Mouse (Mus musculus) limb, embryonic 12.5 days (tissue): Measurements from ENCODE around the gene Dydc2. TPM values are rescaled to one million over a fixed set of nuclear protein-coding genes. Genes with fewer than 3 reads are reported as not detected.

ENCODE experiments used
- ATAC-seq: fragments of 200-750 bp; cut with Nextera tagmentation; 2 replicates; pipeline ENCODE4 v1.8.0; 2017; ENCODE audit warnings: low read depth, moderate TSS enrichment; ENCODE audit not compliant: insufficient number of reproducible peaks, insufficient read depth, low FRiP score, low TSS enrichment
- H3K27ac ChIP-seq: fragments of 300-500 bp; sonication (generic); 2 replicates; pipeline ENCODE4 v1.5.1; 2016; ENCODE audit warnings: mild to moderate bottlenecking, moderate library complexity
- H3K27me3 ChIP-seq: fragments of 300-500 bp; sonication (generic); 2 replicates; pipeline ENCODE4 v1.6.1; 2016; ENCODE audit warnings: mild to moderate bottlenecking, moderate library complexity
- H3K36me3 ChIP-seq: fragments of 300-500 bp; sonication (generic); 2 replicates; pipeline ENCODE4 v1.6.1; 2016; ENCODE audit warnings: mild to moderate bottlenecking, moderate library complexity
- H3K4me1 ChIP-seq: fragments of 300-500 bp; sonication (generic); replicated peaks from 2 replicates; pipeline ENCODE4 v1.6.1; 2016
- H3K4me2 ChIP-seq: fragments of 300-500 bp; sonication (generic); 2 replicates; pipeline ENCODE4 v1.6.1; 2016; ENCODE audit warnings: mild to moderate bottlenecking, moderate library complexity
- H3K4me3 ChIP-seq: fragments of 300-500 bp; sonication (generic); replicated peaks from 2 replicates; pipeline ENCODE4 v1.5.1; 2016; ENCODE audit warnings: mild to moderate bottlenecking
- H3K9ac ChIP-seq: fragments of 300-500 bp; sonication (generic); replicated peaks from 2 replicates; pipeline ENCODE4 v1.6.1; 2016; ENCODE audit warnings: mild to moderate bottlenecking, moderate library complexity
- H3K9me3 ChIP-seq: fragments of 300-500 bp; sonication (generic); 2 replicates; pipeline ENCODE4 v1.6.1; 2016; ENCODE audit warnings: mild to moderate bottlenecking, moderate library complexity
- WGBS: fragments of 180-500 bp; shearing (Covaris S2); methylation state at CpG from one replicate; pipeline ENCODE4 v1.1.7; 2016; 5-methylcytosine and 5-hydroxymethylcytosine counted together
- polyA plus RNA-seq: library from polyadenylated mRNA; unstranded; fragments of >200 nt; fragmentation: Nextera tagmentation; extraction: Ambion mirVana; gene quantifications from 2 replicates; pipeline ENCODE4 v1.2.1, GENCODE M21; 2016

Gene Dydc2
- polyA plus RNA-seq = not detected in 2 replicates

- Histone ChIP-seq H3K36me3 (no peaks in the 10 kb centered on the region), H3K27ac (no peak within 1 kb of the TSS)
- ATAC-seq = no peak
Observed at GRCm38 (mm10) chr14:41069108-41069507, at the start of gene Dydc2. Gene Dydc2, minus strand, starts transcription at chr14:41069208.

GRCm38 (mm10) chr14:41116271-41116670 is 47.3 kb upstream of the Dydc2 start:
- Histone ChIP-seq H3K27ac (no peak overlapping the region), H3K36me3 (no peaks in the 10 kb centered on the region), H3K9ac (no peak overlapping the region), H3K9me3 (no peaks in the 10 kb centered on the region), H3K4me1 (no peaks in the 10 kb centered on the region), H3K4me3 (no peak overlapping the region), H3K27me3 (no peaks in the 10 kb centered on the region), H3K4me2 (no peak overlapping the region)
- WGBS = 91% methylated on average over 3 of the region's 3 CpGs
- ATAC-seq = no peak

More at GRCm38 (mm10) chr14:41069108-41069507, at the start of gene Dydc2:
- H3K4me1 ChIP-seq = no peaks in the 10 kb centered on the region; the same call in 1 of the 2 replicates
- H3K9me3 ChIP-seq = no peaks in the 10 kb centered on the region
- H3K4me2 ChIP-seq = no peak within 1 kb of the TSS
- H3K4me3 ChIP-seq = no peak within 1 kb of the TSS
- peaks cover 3% of the 10 kb centered on the region; the same call in 1 of the 2 replicates for H3K27me3 ChIP-seq
- H3K9ac ChIP-seq = no peak within 1 kb of the TSS

- 70% methylated on average over 4 of the region's 4 CpGs for WGBS
- no peak overlapping the region for H3K4me3 ChIP-seq
Observed at GRCm38 (mm10) chr14:41112944-41113343, 43.9 kb upstream of the Dydc2 start.

GRCm38 (mm10) chr14:41111031-41111668 is 42.1 kb upstream of the Dydc2 start:
- H3K27me3 ChIP-seq = no peaks in the 10 kb centered on the region
- no peak overlapping the region for H3K9ac ChIP-seq
- H3K4me1 ChIP-seq = no peaks in the 10 kb centered on the region
- H3K27ac ChIP-seq = no peak overlapping the region
- no peak overlapping the region for H3K4me2 ChIP-seq
- H3K4me3 ChIP-seq = no peak overlapping the region
- no peaks in the 10 kb centered on the region for H3K36me3 ChIP-seq
- no peak for ATAC-seq
- 84% methylated on average over 7 of the region's 7 CpGs for WGBS
- no peaks in the 10 kb centered on the region for H3K9me3 ChIP-seq

More at GRCm38 (mm10) chr14:41112944-41113343, 43.9 kb upstream of the Dydc2 start:
- H3K9ac ChIP-seq = no peak overlapping the region
- no peak overlapping the region for H3K4me2 ChIP-seq
- no peak for ATAC-seq
- no peaks in the 10 kb centered on the region for H3K36me3 ChIP-seq
- H3K4me1 ChIP-seq = no peaks in the 10 kb centered on the region
- H3K27ac ChIP-seq = no peak overlapping the region
- no peaks in the 10 kb centered on the region for H3K27me3 ChIP-seq
- no peaks in the 10 kb centered on the region for H3K9me3 ChIP-seq

- Histone ChIP-seq H3K4me2 (no peak within 1 kb of the TSS), H3K9me3 (no peaks in the 10 kb centered on the region), H3K27me3 (no peaks in the 10 kb centered on the region), H3K4me1 (no peaks in the 10 kb centered on the region), H3K36me3 (no peaks in the 10 kb centered on the region), H3K9ac (no peak within 1 kb of the TSS), H3K4me3 (no peak within 1 kb of the TSS), H3K27ac (no peak within 1 kb of the TSS)
- WGBS = 74% methylated on average over 10 of the region's 10 CpGs
- no peak for ATAC-seq
Observed at GRCm38 (mm10) chr14:41104853-41105444, 35.9 kb upstream of the Dydc2 start, which contains the start of gene Mat1a. Gene Mat1a, plus strand, starts transcription at chr14:41105035.

- 76% methylated on average over 2 of the region's 2 CpGs for WGBS
- no peak overlapping the region for H3K9ac ChIP-seq
- H3K4me3 ChIP-seq = no peak overlapping the region
- no peaks in the 10 kb centered on the region for H3K27me3 ChIP-seq
- no peaks in the 10 kb centered on the region for H3K9me3 ChIP-seq
- no peak overlapping the region for H3K27ac ChIP-seq
- no peaks in the 10 kb centered on the region for H3K36me3 ChIP-seq
- H3K4me1 ChIP-seq = no peaks in the 10 kb centered on the region
- no peak for ATAC-seq
- H3K4me2 ChIP-seq = no peak overlapping the region
Observed at GRCm38 (mm10) chr14:41102269-41102668, 33.3 kb upstream of the Dydc2 start.

GRCm38 (mm10) chr14:41101242-41101641 is 32.2 kb upstream of the Dydc2 start:
- no peak overlapping the region for H3K27ac ChIP-seq
- H3K4me1 ChIP-seq = no peaks in the 10 kb centered on the region
- H3K4me2 ChIP-seq = no peak overlapping the region
- WGBS = 87% methylated on average over 5 of the region's 5 CpGs
- no peaks in the 10 kb centered on the region for H3K36me3 ChIP-seq
- no peaks in the 10 kb centered on the region for H3K27me3 ChIP-seq
- H3K9me3 ChIP-seq = no peaks in the 10 kb centered on the region
- no peak for ATAC-seq
- H3K9ac ChIP-seq = no peak overlapping the region
- H3K4me3 ChIP-seq = no peak overlapping the region

GRCm38 (mm10) chr14:41100712-41101111 is 31.7 kb upstream of the Dydc2 start:
- 88% methylated on average over 3 of the region's 3 CpGs for WGBS
- H3K4me2 ChIP-seq = no peak overlapping the region
- H3K4me3 ChIP-seq = no peak overlapping the region
- no peak overlapping the region for H3K9ac ChIP-seq
- no peaks in the 10 kb centered on the region for H3K4me1 ChIP-seq
- H3K9me3 ChIP-seq = no peaks in the 10 kb centered on the region
- ATAC-seq = no peak
- H3K27me3 ChIP-seq = no peaks in the 10 kb centered on the region
- H3K27ac ChIP-seq = no peak overlapping the region
- H3K36me3 ChIP-seq = no peaks in the 10 kb centered on the region

- Histone ChIP-seq H3K4me2 (no peak overlapping the region), H3K4me1 (no peaks in the 10 kb centered on the region), H3K27ac (no peak overlapping the region), H3K4me3 (no peak overlapping the region), H3K9me3 (no peaks in the 10 kb centered on the region), H3K36me3 (no peaks in the 10 kb centered on the region), H3K9ac (no peak overlapping the region), H3K27me3 (no peaks in the 10 kb centered on the region)
- 67% methylated on average over 1 of the region's 1 CpGs for WGBS
- ATAC-seq = no peak
Observed at GRCm38 (mm10) chr14:41098726-41099125, 29.7 kb upstream of the Dydc2 start.

GRCm38 (mm10) chr14:41096296-41096860 is 27.4 kb upstream of the Dydc2 start:
- no peak overlapping the region for H3K9ac ChIP-seq
- H3K4me2 ChIP-seq = no peak overlapping the region
- no peak overlapping the region for H3K27ac ChIP-seq
- no peaks in the 10 kb centered on the region for H3K27me3 ChIP-seq
- WGBS = 88% methylated on average over 3 of the region's 3 CpGs
- ATAC-seq = no peak
- no peaks in the 10 kb centered on the region for H3K36me3 ChIP-seq
- no peaks in the 10 kb centered on the region for H3K4me1 ChIP-seq
- no peaks in the 10 kb centered on the region for H3K9me3 ChIP-seq
- no peak overlapping the region for H3K4me3 ChIP-seq

GRCm38 (mm10) chr14:41094114-41094513 is 25.1 kb upstream of the Dydc2 start:
- ATAC-seq = no peak
- Histone ChIP-seq H3K36me3 (no peaks in the 10 kb centered on the region), H3K27ac (no peak overlapping the region), H3K4me2 (no peak overlapping the region), H3K4me3 (no peak overlapping the region), H3K9me3 (no peaks in the 10 kb centered on the region), H3K27me3 (no peaks in the 10 kb centered on the region), H3K9ac (no peak overlapping the region), H3K4me1 (no peaks in the 10 kb centered on the region)
- WGBS = 51% methylated on average over 1 of the region's 1 CpGs
